Mouse (Mus musculus): Measurements from ENCODE around the gene Vps51. TPM values are rescaled to one million over a fixed set of nuclear protein-coding genes. Genes with fewer than 3 reads are reported as not detected.

The Vps51 gene
- polyA plus RNA-seq, 1 experiment from 2014 or later: 73.2 TPM

DNA sequence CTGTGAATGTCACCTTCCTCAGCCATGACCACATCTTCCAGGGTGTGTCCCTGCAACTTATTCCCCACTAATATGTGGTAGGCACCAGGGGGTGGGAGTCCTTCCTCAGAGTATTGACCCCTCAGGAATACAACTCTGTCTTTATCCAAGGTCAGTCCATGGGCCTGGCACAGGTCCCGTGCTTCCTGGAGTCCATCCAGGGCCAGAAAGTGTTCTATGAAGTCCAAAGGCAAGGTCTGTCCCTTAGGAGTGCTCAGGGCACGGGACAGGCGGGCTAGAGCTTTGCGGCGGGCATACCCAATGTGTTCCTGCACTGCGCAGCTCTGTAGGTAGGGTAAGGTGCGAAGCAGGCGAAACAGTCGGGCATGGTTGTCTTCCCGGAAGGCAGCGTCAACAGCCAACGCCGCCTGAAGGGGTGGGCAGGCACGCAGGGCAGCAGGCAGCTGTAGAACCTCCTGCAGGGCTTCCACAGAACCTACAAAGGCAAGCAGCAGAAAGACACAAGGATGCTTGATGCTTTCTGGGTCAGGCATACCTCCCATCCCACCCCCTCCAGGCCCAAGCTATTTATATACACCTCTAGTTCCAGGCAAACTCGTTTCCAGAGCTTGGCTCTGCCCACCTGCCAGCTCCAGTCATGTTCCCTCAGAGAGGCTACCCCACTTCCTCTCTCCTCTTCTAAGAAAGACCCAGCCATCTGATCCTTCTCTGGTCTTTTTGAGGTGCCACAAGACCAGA lies 39.3 kb upstream of the Vps51 start:
- peak overlapping the region; percentile 89; the same call in 1 of the 2 replicates for H3K4me2 ChIP-seq (ENCODE audit: low read depth, low read length)
- peaks cover 23% of the 10 kb centered on the region for H3K36me3 ChIP-seq (ENCODE audit: control insufficient read depth, insufficient read depth, low read length)
- no peaks in the 10 kb centered on the region for H3K27me3 ChIP-seq (ENCODE audit: control insufficient read depth, insufficient read depth, low read length)
- H3K4me3 ChIP-seq (ENCODE audit: low read depth, low read length): no peak overlapping the region
- H3K4me1 ChIP-seq (ENCODE audit: control insufficient read depth, insufficient read depth, low read length): peaks cover 11% of the 10 kb centered on the region
- no peak for ATAC-seq (ENCODE audit: low read depth)
- no peak overlapping the region for H3K9ac ChIP-seq (replicated peaks; ENCODE audit: low read depth, low read length)
- WGBS: 93% methylated on average over 15 of the region's 15 CpGs
- no peaks in the 10 kb centered on the region for H3K9me3 ChIP-seq (ENCODE audit: control insufficient read depth, low read length)
- no peak overlapping the region for H3K27ac ChIP-seq (ENCODE audit: low read depth, low read length)

DNA sequence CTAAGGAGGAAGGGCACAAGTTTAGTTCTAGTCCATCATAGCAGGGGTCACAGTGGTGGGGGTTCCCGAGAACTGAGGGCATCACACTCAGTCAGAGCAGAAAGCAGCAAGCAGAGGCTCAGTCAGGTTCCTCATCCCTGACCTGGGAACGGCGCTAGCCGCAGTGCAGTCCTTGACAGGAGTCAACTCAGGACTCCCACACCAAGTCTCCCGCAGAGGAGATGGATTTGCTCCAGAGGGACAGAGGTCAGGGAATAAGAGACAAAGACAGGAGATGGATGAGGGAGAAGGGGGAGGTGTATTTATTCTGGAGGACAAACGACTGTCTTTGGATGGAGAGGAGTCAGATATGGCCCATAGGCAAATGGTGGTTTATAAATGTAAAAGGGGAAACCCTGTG lies 36.1 kb upstream of the Vps51 start:
- no peak for ATAC-seq (ENCODE audit: low read depth)
- WGBS: 67% methylated on average over 6 of the region's 6 CpGs
- Histone ChIP-seq H3K36me3 (ENCODE audit: control insufficient read depth, insufficient read depth, low read length) (peaks cover 23% of the 10 kb centered on the region), H3K4me2 (ENCODE audit: low read depth, low read length) (no peak overlapping the region), H3K27me3 (ENCODE audit: control insufficient read depth, insufficient read depth, low read length) (no peaks in the 10 kb centered on the region), H3K4me3 (ENCODE audit: low read depth, low read length) (no peak overlapping the region), H3K9me3 (ENCODE audit: control insufficient read depth, low read length) (no peaks in the 10 kb centered on the region), H3K9ac (replicated peaks; ENCODE audit: low read depth, low read length) (no peak overlapping the region), H3K27ac (ENCODE audit: low read depth, low read length) (no peak overlapping the region), H3K4me1 (ENCODE audit: control insufficient read depth, insufficient read depth, low read length) (peaks cover 11% of the 10 kb centered on the region)

DNA sequence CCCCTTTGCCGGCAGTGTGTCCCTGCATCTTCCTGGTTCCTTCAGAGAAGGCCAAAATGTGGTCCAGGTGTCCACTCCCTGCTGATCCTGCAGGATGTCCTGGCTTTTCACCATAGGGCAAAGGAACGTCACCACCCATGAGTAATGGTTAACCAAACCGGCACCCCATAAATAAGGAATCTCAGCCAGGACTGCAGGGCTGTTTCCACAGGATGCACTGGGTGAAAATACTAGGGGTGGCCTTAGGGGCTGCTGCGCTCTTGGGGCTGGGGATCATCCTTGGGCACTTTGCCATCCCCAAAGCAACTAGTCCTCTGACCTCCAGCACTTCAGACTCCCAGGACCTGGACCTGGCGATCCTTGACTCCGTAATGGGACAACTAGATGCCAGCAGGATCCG lies 28.6 kb upstream of the Vps51 start, which contains the start of gene Naaladl1:
Gene Naaladl1, plus strand, starts transcription at position 197 of the 400 bp plus-strand sequence.
- H3K36me3 ChIP-seq (ENCODE audit: control insufficient read depth, insufficient read depth, low read length): no peaks in the 10 kb centered on the region
- no peak for ATAC-seq (ENCODE audit: low read depth)
- no peak within 1 kb of the TSS for H3K4me2 ChIP-seq (ENCODE audit: low read depth, low read length)
- no peak within 1 kb of the TSS for H3K4me3 ChIP-seq (ENCODE audit: low read depth, low read length)
- no peaks in the 10 kb centered on the region for H3K27me3 ChIP-seq (ENCODE audit: control insufficient read depth, insufficient read depth, low read length)
- H3K27ac ChIP-seq (ENCODE audit: low read depth, low read length): no peak within 1 kb of the TSS
- H3K9ac ChIP-seq (replicated peaks; ENCODE audit: low read depth, low read length): no peak within 1 kb of the TSS
- H3K4me1 ChIP-seq (ENCODE audit: control insufficient read depth, insufficient read depth, low read length): no peaks in the 10 kb centered on the region
- WGBS: 90% methylated on average over 7 of the region's 7 CpGs
- H3K9me3 ChIP-seq (ENCODE audit: control insufficient read depth, low read length): no peaks in the 10 kb centered on the region

DNA sequence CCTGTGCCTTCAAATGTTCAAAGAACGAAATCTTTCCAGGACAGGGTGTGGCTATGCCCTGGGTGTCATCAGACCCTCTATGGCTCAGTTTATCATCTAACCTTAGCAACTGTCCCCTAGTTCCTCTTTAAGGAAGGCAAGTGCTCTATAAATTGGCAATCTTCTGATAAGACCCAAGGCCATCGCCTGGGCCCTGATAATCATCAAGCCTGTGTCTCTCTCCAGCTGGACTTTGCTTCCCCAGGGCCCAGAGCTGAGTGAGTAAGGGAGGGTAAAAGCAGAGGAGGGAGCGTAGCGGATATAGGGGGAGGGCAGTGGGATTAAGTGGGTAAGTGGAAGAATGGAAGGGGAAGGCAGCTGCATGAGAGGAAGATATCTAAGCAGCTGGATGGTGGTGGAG lies 27.4 kb upstream of the Vps51 start:
- no peaks in the 10 kb centered on the region for H3K36me3 ChIP-seq (ENCODE audit: control insufficient read depth, insufficient read depth, low read length)
- WGBS: 89% methylated on average over 4 of the region's 4 CpGs

DNA sequence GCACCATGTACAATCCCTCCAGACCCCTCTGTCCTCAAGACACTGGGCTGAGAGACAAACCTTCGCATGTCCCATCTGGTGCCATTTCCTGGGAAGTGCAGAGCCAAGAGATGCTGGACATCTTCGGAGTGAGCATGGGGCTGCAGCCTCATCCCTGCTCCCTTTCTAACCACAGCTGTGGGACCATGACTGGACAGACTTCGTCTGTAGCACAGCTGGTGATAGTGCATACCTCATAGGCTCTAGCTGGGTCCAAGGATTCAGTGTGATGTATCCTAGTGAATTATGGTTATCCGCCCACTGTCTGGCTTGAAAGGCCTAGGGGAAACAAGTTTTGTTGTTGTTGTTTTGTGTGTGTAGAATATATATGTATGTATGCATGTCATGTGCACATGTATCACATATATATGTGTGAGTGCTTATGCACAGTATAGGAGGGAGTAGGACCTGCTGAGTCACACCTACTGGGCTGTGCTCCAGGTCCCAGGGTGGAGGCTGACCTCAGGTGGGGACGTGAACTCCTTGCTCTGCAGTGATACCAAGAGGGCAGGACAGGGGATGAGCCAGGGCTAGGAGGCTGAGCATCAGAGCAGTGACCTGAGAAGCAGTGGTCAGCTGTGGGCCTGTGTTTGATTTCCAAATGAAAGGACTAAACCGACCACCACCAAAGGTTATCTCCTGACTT lies 25.3 kb upstream of the Vps51 start:
- no peak overlapping the region for H3K4me2 ChIP-seq (ENCODE audit: low read depth, low read length)
- no peak for ATAC-seq (ENCODE audit: low read depth)
- no peak overlapping the region for H3K4me3 ChIP-seq (ENCODE audit: low read depth, low read length)
- H3K9me3 ChIP-seq (ENCODE audit: control insufficient read depth, low read length): no peaks in the 10 kb centered on the region
- no peak overlapping the region for H3K9ac ChIP-seq (replicated peaks; ENCODE audit: low read depth, low read length)
- H3K27me3 ChIP-seq (ENCODE audit: control insufficient read depth, insufficient read depth, low read length): no peaks in the 10 kb centered on the region
- H3K4me1 ChIP-seq (ENCODE audit: control insufficient read depth, insufficient read depth, low read length): no peaks in the 10 kb centered on the region
- no peak overlapping the region for H3K27ac ChIP-seq (ENCODE audit: low read depth, low read length)
- 86% methylated on average over 6 of the region's 6 CpGs for WGBS
- H3K36me3 ChIP-seq (ENCODE audit: control insufficient read depth, insufficient read depth, low read length): no peaks in the 10 kb centered on the region

More for the DNA sequence above, 27.4 kb upstream of the Vps51 start:
- H3K9ac ChIP-seq (replicated peaks; ENCODE audit: low read depth, low read length): no peak overlapping the region
- H3K27me3 ChIP-seq (ENCODE audit: control insufficient read depth, insufficient read depth, low read length): no peaks in the 10 kb centered on the region
- no peak for ATAC-seq (ENCODE audit: low read depth)
- H3K4me1 ChIP-seq (ENCODE audit: control insufficient read depth, insufficient read depth, low read length): no peaks in the 10 kb centered on the region
- no peak overlapping the region for H3K4me2 ChIP-seq (ENCODE audit: low read depth, low read length)
- H3K27ac ChIP-seq (ENCODE audit: low read depth, low read length): no peak overlapping the region
- H3K4me3 ChIP-seq (ENCODE audit: low read depth, low read length): no peak overlapping the region
- H3K9me3 ChIP-seq (ENCODE audit: control insufficient read depth, low read length): no peaks in the 10 kb centered on the region

DNA sequence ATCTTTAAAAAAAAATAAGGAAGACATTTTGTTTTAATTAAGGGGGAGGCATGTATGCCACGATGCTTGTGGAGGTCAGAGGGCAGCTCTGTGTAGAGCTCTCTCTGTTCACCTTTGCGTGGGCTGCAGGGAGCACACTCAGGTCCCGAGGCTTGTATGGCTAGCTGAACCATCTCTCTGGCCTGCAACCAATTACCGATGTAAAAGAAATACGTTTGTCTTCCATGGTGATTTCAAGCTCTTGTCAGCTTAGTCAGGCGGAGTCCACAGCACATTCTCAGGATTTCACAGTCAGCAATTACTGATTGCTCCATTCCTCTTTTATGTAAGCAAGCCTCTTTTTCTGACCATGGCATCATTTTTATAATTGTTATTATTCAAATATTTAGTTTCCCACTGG lies 24.2 kb upstream of the Vps51 start:
- no peaks in the 10 kb centered on the region for H3K4me1 ChIP-seq (ENCODE audit: control insufficient read depth, insufficient read depth, low read length)
- no peaks in the 10 kb centered on the region for H3K27me3 ChIP-seq (ENCODE audit: control insufficient read depth, insufficient read depth, low read length)
- WGBS: 56% methylated on average over 6 of the region's 6 CpGs
- H3K27ac ChIP-seq (ENCODE audit: low read depth, low read length): no peak overlapping the region
- H3K9ac ChIP-seq (replicated peaks; ENCODE audit: low read depth, low read length): no peak overlapping the region
- no peaks in the 10 kb centered on the region for H3K36me3 ChIP-seq (ENCODE audit: control insufficient read depth, insufficient read depth, low read length)
- no peak overlapping the region for H3K4me2 ChIP-seq (ENCODE audit: low read depth, low read length)
- H3K4me3 ChIP-seq (ENCODE audit: low read depth, low read length): no peak overlapping the region
- no peak for ATAC-seq (ENCODE audit: low read depth)
- H3K9me3 ChIP-seq (ENCODE audit: control insufficient read depth, low read length): no peaks in the 10 kb centered on the region

DNA sequence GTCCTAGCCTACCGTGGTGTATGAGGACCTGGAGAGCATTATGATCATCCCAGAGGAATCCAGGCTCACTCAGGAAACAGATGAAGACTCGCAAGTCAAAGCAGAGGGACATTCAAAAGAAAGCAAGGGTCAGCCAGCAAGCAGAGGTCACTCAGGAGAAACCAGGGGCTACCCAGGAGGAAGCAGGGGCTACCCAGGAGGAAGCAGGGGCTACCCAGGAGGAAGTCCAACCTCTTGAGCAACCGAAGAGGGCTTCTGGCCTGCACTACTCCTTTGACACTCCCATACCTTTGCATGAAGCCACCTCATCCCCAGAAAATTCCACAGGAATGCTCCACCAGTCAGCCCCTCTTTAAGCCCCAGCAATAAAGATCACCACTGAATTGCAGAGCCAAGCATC lies 20.8 kb upstream of the Vps51 start:
- Histone ChIP-seq H3K4me3 (ENCODE audit: low read depth, low read length) (no peak overlapping the region), H3K4me1 (ENCODE audit: control insufficient read depth, insufficient read depth, low read length) (no peaks in the 10 kb centered on the region), H3K9ac (replicated peaks; ENCODE audit: low read depth, low read length) (no peak overlapping the region), H3K27ac (ENCODE audit: low read depth, low read length) (no peak overlapping the region), H3K9me3 (ENCODE audit: control insufficient read depth, low read length) (no peaks in the 10 kb centered on the region), H3K4me2 (ENCODE audit: low read depth, low read length) (no peak overlapping the region), H3K36me3 (ENCODE audit: control insufficient read depth, insufficient read depth, low read length) (no peaks in the 10 kb centered on the region), H3K27me3 (ENCODE audit: control insufficient read depth, insufficient read depth, low read length) (no peaks in the 10 kb centered on the region)
- ATAC-seq (ENCODE audit: low read depth): no peak
- WGBS: 84% methylated on average over 3 of the region's 3 CpGs

DNA sequence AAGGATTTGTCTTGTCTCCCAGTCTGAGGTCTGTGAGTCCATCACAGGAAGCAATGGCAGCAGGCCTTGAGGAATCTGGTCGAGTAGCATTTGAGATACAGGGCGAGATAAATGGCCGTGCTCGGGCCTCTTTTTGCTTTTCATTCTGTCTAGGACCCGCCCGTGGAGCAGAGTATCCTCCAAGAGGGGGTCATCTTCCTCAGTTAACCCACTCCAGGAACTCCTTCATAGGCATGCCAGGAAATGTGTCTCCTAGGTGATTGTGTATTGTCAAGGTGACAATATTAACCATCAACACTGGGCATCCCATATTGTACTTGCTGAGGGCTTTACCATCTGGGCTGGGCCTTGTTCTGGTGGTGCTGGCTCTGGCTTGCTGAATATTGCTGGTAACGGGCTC lies 17.1 kb upstream of the Vps51 start, which contains the start of gene AC131692.1:
Gene AC131692.1, plus strand, starts transcription at position 301 of the 400 bp plus-strand sequence.
- no peak within 1 kb of the TSS for H3K4me2 ChIP-seq (ENCODE audit: low read depth, low read length)
- H3K9ac ChIP-seq (replicated peaks; ENCODE audit: low read depth, low read length): 0 out of 2 replicates have a peak within 1 kb of the TSS, but pooled peaks have one; percentile 3
- H3K4me3 ChIP-seq (ENCODE audit: low read depth, low read length): no peak within 1 kb of the TSS
- H3K27ac ChIP-seq (ENCODE audit: low read depth, low read length): no peak within 1 kb of the TSS
- ATAC-seq (ENCODE audit: low read depth): no peak
- no peaks in the 10 kb centered on the region for H3K9me3 ChIP-seq (ENCODE audit: control insufficient read depth, low read length)
- no peaks in the 10 kb centered on the region for H3K4me1 ChIP-seq (ENCODE audit: control insufficient read depth, insufficient read depth, low read length)
- H3K36me3 ChIP-seq (ENCODE audit: control insufficient read depth, insufficient read depth, low read length): no peaks in the 10 kb centered on the region
- 96% methylated on average over 7 of the region's 7 CpGs for WGBS
- H3K27me3 ChIP-seq (ENCODE audit: control insufficient read depth, insufficient read depth, low read length): no peaks in the 10 kb centered on the region

DNA sequence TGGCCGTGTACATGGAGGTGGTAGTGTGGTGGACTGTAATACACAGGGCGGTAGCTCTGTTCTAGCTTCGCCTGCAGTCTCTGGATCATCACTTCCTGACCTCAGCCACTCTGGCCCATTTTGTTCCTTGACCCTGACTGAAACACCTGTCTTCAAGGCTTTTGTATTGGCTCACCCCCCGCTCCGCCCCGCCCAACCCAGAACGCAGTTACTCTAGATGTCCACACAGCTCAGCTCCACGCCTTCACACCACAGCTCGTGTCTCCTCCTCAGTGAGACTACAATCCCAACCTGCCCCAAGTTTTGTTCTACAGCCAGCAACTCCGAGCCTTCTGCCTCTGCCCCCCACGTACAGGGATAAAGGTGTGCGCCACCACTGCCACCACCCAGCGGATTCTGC lies 11.8 kb upstream of the Vps51 start:
- WGBS: 95% methylated on average over 13 of the region's 13 CpGs
- Histone ChIP-seq H3K9me3 (ENCODE audit: control insufficient read depth, low read length) (no peaks in the 10 kb centered on the region), H3K9ac (replicated peaks; ENCODE audit: low read depth, low read length) (no peak overlapping the region), H3K36me3 (ENCODE audit: control insufficient read depth, insufficient read depth, low read length) (no peaks in the 10 kb centered on the region), H3K27ac (ENCODE audit: low read depth, low read length) (no peak overlapping the region), H3K27me3 (ENCODE audit: control insufficient read depth, insufficient read depth, low read length) (no peaks in the 10 kb centered on the region), H3K4me3 (ENCODE audit: low read depth, low read length) (no peak overlapping the region), H3K4me1 (ENCODE audit: control insufficient read depth, insufficient read depth, low read length) (peaks cover 8% of the 10 kb centered on the region), H3K4me2 (ENCODE audit: low read depth, low read length) (no peak overlapping the region)
- ATAC-seq (ENCODE audit: low read depth): no peak

All from neural tube, embryonic 14.5 days (tissue).